Mouse (Mus musculus) kidney, postnatal 4 days (tissue): ENCODE results near the gene Tfr2.

Source experiments
- DNase-seq, 2 experiments: peaks; one replicate each; pipeline ENCODE4 v3.0.0; 2021; ENCODE audit warnings: mixed read lengths in 2 of 2

Gene Tfr2

DNA sequence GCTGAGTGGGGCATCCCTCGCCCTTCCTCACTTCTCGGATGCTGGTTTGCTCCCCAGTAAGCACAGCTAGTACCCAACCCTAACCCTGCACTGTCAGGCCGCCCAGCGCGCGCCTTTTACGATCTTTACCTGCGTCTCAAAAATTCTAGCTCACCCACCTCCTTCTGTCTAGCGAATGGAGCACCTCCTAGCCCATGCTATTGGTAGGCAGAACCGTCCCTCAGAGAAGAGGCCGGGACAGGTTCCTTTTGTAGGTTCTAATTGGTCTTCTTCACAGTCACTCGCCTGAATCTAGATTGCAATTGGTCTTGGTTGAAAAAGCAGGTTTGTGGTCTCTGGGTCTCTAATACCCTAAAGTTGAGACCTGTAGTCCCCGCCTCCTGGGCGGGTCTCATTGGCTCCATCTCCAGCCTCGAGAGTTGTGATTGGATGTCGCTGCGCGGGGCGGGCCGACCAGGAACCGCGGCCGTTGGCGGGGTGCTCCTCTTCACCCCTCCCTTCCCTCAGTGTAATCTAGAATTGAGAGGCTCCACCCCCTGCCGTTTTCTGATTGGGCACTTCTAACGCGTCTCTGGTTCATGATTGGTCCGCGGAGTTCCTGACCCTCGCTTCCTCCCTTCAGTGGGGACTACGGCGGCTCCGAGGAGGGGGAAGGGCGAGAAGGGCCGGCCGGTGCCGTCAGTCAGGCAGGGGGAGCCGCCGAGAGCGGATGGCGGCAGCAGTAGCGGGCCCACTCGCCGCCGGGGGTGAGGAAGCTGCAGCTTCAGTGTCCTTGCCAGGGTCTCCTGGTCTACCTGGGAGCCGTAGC is 59.1 kb downstream of the Tfr2 start, which contains the start of the genes Fbxo24, Lrch4 and Gm20605:
Gene Fbxo24, minus strand, starts transcription at position 505 of the 808 bp plus-strand sequence.
Gene Lrch4, plus strand, starts transcription at position 624 of the 808 bp plus-strand sequence.
Gene Gm20605, plus strand, starts transcription at position 678 of the 808 bp plus-strand sequence.
- DNase-seq, result peak; percentile 98 to 100

DNA sequence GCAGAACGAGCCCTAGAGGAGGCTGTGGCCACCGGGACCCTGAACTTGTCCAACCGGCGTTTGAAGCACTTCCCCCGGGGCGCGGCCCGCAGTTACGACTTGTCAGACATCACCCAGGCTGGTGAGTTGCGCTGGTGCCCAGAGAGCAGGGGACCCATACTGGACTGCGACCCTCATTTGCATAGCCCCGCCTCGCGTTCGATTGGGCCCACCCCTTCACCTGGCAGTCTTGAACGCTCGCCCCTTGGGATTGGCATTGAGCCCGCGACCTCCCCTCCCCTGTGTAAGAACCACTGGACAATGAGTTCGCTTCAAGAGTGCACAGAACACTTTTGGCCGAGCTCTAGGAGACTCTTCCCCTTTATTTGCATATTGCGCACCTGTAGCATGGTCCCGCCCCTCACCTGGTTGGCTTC is 59.7 kb downstream of the Tfr2 start:
- DNase-seq, result peak; percentile 84 to 90

DNA sequence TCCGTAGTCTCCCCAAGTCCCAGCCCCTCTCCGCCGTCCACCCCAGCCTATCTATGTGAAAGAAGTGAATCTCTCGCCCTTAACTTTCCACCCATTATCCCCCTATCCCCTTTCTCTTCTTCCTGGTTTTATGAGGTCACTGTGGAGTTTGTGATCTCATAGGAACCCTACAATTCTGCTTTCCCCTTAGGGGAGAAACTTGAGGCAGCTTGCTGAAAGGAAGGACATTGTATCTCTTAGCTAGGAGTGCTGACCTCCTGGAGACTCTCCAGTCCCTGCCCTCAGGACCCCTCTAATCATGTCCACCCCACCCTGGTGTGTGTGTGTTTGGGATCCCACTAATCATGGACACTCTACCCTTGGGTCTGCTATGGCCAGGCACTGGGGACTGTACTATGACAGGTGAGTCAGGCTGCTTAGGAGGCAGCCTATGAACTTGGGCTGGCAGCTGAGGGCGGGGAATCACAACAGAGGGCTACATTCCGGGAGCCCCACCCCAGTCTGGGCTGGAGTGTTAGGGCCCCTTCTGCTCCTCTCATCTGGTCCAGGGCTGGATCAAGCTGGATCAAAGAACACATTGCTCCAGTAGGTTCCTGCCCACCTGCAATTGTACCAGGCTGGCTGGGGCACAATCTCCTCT is 60.4 kb downstream of the Tfr2 start:
- peak; percentile 66 to 79 for DNase-seq

DNA sequence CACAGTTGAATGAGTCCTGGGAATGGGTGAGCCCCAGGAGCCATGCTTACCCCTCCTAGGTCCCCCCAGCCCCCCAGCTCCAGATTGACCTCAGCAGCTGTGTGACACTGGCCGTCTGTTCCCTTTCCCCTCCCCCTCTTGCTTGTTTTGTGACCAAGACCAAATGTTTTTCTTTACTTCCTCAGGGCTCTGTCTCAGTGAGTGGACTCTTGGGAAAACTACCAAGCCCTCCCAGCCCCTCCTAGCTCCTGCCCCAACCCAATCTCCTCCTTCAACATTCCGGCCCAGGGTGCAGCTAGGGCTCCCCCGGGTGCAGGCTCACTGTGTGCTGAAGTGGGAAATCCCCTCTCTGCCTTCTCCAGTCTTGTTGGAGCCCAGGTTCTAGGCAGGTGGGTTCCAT is 61.0 kb downstream of the Tfr2 start:
- peak; percentile 67 to 77 for DNase-seq

DNA sequence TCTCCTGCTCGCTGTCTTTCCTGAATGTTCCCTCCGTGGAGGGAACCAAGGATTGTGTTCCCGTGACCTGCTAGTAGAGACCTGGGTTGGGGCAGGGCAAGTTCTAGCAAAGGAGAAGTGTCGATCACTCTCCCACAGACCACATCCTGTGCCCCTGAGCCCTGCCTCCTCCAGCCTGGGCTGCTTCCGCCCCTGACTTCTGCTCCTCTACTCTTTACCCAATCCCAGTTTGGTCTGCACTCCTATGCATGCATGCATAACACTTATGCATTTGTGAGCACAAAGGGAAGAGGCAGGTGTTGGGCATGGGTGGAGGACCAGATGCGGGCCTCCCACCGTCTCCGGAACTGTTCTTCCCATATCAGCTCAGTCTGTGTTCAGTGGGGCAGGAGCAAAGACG is 61.5 kb downstream of the Tfr2 start:
- DNase-seq, result peak; percentile 54 to 70

DNA sequence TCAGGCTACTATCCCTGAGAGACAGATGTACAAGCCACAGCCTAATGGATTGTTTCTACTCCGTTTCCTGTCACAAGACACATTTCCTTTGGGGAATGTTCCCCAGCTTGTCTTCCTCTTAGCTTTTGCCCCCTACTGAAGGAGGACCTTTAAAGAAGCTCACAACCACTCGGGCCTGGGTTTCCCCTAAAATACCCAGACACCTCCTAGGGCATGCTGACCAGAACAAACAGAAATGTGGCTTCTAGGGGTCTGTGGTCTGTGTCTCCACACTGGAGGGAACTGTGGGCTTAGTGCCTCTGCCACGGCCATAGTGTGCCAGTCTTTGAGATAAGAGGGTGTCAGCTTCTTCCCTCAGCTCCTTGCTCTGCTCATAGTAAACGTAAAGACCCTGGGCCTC is 62.0 kb downstream of the Tfr2 start:
- DNase-seq, result no peak

DNA sequence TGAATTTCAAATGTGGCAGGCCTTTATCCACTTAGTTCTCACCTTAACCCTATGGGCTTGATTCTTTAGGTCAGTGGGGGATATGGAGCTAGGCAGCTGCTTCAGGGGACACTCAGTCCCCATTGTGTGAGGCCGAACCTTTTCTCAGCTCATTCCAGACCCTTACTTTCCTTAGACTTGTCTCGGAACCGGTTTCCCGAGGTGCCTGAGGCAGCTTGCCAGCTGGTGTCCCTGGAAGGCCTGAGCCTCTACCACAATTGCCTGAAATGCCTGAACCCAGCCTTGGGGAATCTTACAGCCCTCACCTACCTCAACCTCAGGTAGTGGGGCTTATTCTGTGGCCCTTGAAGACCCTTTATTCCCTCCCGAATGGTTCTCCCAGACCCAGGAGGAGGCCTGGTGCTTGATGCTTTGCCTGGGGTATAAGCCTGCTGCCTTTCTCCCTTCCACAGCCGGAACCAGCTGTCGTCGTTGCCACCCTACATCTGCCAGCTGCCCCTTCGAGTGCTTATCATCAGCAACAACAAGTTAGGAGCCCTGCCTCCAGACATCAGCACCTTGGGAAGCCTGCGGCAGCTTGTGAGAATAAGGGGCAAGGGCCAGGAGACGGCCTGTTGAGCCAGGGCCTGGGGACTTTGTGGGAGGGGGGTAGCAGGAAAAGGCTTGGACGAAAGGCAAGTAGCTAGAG is 63.9 kb downstream of the Tfr2 start:
- no peak for DNase-seq
